Mouse (Mus musculus): ENCODE measurements around the gene Pard3. TPM values are rescaled to one million over a fixed set of nuclear protein-coding genes. Genes with fewer than 3 reads are reported as not detected.

Pard3 gene
- polyA plus RNA-seq (2012; rRNA removed), result 4.5 and 4.6 TPM in 2 replicates
- 4.5 and 4.9 TPM in 2 replicates for polyA plus RNA-seq (2014; fragmentation: Nextera tagmentation; extraction: Ambion mirVana)

DNA sequence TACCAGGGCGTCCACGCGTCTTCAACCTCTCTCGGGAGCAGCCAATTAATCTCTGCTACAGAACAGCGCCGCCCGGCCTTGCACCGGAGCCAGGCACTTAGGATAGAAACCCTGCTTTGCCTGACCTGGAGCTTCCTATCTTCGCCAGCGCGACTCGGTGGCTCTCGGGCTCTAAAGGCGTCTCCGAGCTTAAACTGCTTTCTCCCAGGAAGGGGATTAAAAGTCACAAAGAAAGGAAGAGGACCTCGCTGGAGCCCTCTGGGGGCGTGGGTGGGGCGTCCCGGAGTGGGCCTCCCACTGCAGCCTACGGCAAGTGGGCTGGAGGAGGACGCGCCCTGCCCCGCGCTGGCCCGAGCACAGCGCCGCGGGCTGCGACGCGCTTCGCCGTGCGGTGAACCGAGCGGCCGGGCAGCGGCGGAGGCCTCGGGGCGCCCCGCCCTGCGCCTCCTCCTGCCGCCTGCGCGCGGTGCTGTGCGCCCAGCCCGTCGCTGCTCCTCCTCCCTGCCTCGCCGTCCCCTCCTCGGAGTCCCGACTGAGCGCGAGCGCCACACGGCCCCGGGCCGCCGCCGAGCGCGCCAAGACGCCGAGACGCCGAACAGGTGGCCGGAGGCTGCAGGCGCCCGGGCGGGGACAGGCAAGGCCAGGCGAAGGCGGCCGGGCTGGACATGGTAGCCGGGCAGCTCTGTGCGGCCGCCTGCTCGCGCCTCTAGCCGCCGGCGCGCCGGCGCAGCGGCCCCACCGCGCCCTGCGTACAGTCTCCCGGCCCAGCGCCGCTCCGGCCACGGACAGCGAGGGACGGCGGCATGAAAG lies at the start of gene Pard3:
Gene Pard3 (plus strand): TSS at position 343 of the 810 bp plus-strand sequence.
- DNase-seq (ENCODE audit: low read depth in 3 of 3, low spot score in 3 of 3), result no peak
- WGBS (ENCODE audit: insufficient replicate concordance), result under 1% methylated on average over 96 of the region's 98 CpGs
- no peak for TF ChIP-seq EP300 (IDR thresholded peaks at IDR 0.05; ENCODE audit: low read depth)
- 0 out of 2 replicates have a peak, but pooled peaks have one; percentile 13 for TF ChIP-seq CTCF (IDR thresholded peaks at IDR 0.05; ENCODE audit: low read depth)
- Histone ChIP-seq H3K36me3 (replicated peaks; ENCODE audit: control insufficient read depth, insufficient read depth, low read depth) (no peaks in the 10 kb centered on the region), H3K9me3 (ENCODE audit: control insufficient read depth, low read length) (no peaks in the 10 kb centered on the region), H3K4me3 (ENCODE audit: insufficient read depth in 1 of 2, low read depth in 2 of 2, low read length in 2 of 2) (peak within 1 kb of the TSS; percentile 41 to 53), H3K9ac (replicated peaks) (peak within 1 kb of the TSS; percentile 40), H3K4me2 (ENCODE audit: low read depth) (peak within 1 kb of the TSS; percentile 48), H3K4me1 (replicated peaks; ENCODE audit: control insufficient read depth in 2 of 2, insufficient read depth in 2 of 2, low read length in 1 of 2) (peaks cover 0 to 2% of the 10 kb centered on the region in 2 experiments; a peak in 1 of 4 replicates), H3K27me3 (ENCODE audit: control insufficient read depth, insufficient read depth, low read length) (peaks cover 39% of the 10 kb centered on the region), H3K27ac (no peak within 1 kb of the TSS)
- ATAC-seq (ENCODE audit: insufficient read depth), result peak; percentile 69

GRCm38 (mm10) chr8:127021830-127022229 lies 41.9 kb upstream of the Pard3 start:
- 64% methylated on average over 1 of the region's 1 CpGs for WGBS (ENCODE audit: insufficient replicate concordance)
- ATAC-seq (ENCODE audit: insufficient read depth), result no peak
- no peak for DNase-seq (ENCODE audit: low read depth in 3 of 3, low spot score in 3 of 3)

GRCm38 (mm10) chr8:127025256-127025717 lies 38.4 kb upstream of the Pard3 start:
- Histone ChIP-seq H3K4me1 (replicated peaks; ENCODE audit: control insufficient read depth in 2 of 2, insufficient read depth in 2 of 2, low read length in 1 of 2) (no peaks in the 10 kb centered on the region), H3K4me3 (ENCODE audit: insufficient read depth in 1 of 2, low read depth in 2 of 2, low read length in 2 of 2) (no peak overlapping the region), H3K27me3 (ENCODE audit: control insufficient read depth, insufficient read depth, low read length) (no peaks in the 10 kb centered on the region), H3K4me2 (ENCODE audit: low read depth) (no peak overlapping the region), H3K9ac (replicated peaks) (no peak overlapping the region), H3K27ac (no peak overlapping the region), H3K9me3 (ENCODE audit: control insufficient read depth, low read length) (no peaks in the 10 kb centered on the region), H3K36me3 (replicated peaks; ENCODE audit: control insufficient read depth, insufficient read depth, low read depth) (no peaks in the 10 kb centered on the region)
- TF ChIP-seq EP300 (IDR thresholded peaks at IDR 0.05; ENCODE audit: low read depth), result no peak
- no peak for TF ChIP-seq CTCF (IDR thresholded peaks at IDR 0.05; ENCODE audit: low read depth)
- no peak for ATAC-seq (ENCODE audit: insufficient read depth)
- WGBS (ENCODE audit: insufficient replicate concordance), result 72% methylated on average over 11 of the region's 11 CpGs
- no peak for DNase-seq (ENCODE audit: low read depth in 3 of 3, low spot score in 3 of 3)

More at GRCm38 (mm10) chr8:127021830-127022229, 41.9 kb upstream of the Pard3 start:
- H3K9ac ChIP-seq (replicated peaks), result no peak overlapping the region
- H3K4me2 ChIP-seq (ENCODE audit: low read depth), result no peak overlapping the region
- no peaks in the 10 kb centered on the region for H3K27me3 ChIP-seq (ENCODE audit: control insufficient read depth, insufficient read depth, low read length)
- no peaks in the 10 kb centered on the region for H3K4me1 ChIP-seq (replicated peaks; ENCODE audit: control insufficient read depth in 2 of 2, insufficient read depth in 2 of 2, low read length in 1 of 2)
- no peak overlapping the region for H3K4me3 ChIP-seq (ENCODE audit: insufficient read depth in 1 of 2, low read depth in 2 of 2, low read length in 2 of 2)
- TF ChIP-seq EP300 (IDR thresholded peaks at IDR 0.05; ENCODE audit: low read depth) (no peak), CTCF (IDR thresholded peaks at IDR 0.05; ENCODE audit: low read depth) (no peak)
- no peaks in the 10 kb centered on the region for H3K36me3 ChIP-seq (replicated peaks; ENCODE audit: control insufficient read depth, insufficient read depth, low read depth)
- no peaks in the 10 kb centered on the region for H3K9me3 ChIP-seq (ENCODE audit: control insufficient read depth, low read length)
- H3K27ac ChIP-seq, result no peak overlapping the region

DNA sequence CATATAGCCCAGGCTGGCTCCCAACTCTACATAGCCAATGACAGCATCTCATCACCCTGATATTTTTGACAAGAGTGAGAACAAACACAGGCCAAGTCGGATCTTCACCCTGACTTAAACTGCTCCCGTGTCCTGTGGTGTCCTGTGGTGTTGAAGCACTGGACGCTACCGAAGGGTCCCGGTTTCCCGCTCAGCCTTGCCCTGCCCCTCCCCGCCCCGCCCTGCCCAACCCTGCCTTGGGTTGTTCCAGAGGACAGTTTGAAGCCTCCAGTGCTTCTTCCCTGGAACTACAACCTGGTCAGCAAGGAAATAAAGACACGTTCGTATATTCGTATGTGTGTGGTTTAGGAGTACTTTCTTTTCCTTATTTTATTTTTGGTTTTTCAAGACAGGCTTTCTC lies 37.9 kb upstream of the Pard3 start:
- H3K4me2 ChIP-seq (ENCODE audit: low read depth), result no peak overlapping the region

GRCm38 (mm10) chr8:127031476-127031875 lies 32.2 kb upstream of the Pard3 start:
- TF ChIP-seq CTCF (IDR thresholded peaks at IDR 0.05; ENCODE audit: low read depth), result no peak
- TF ChIP-seq EP300 (IDR thresholded peaks at IDR 0.05; ENCODE audit: low read depth), result no peak

More for the DNA sequence above, 37.9 kb upstream of the Pard3 start:
- Histone ChIP-seq H3K27me3 (ENCODE audit: control insufficient read depth, insufficient read depth, low read length) (no peaks in the 10 kb centered on the region), H3K4me3 (ENCODE audit: insufficient read depth in 1 of 2, low read depth in 2 of 2, low read length in 2 of 2) (no peak overlapping the region), H3K9me3 (ENCODE audit: control insufficient read depth, low read length) (no peaks in the 10 kb centered on the region), H3K9ac (replicated peaks) (no peak overlapping the region), H3K36me3 (replicated peaks; ENCODE audit: control insufficient read depth, insufficient read depth, low read depth) (no peaks in the 10 kb centered on the region), H3K4me1 (replicated peaks; ENCODE audit: control insufficient read depth in 2 of 2, insufficient read depth in 2 of 2, low read length in 1 of 2) (no peaks in the 10 kb centered on the region), H3K27ac (no peak overlapping the region)
- WGBS (ENCODE audit: insufficient replicate concordance), result 53% methylated on average over 11 of the region's 11 CpGs
- DNase-seq (ENCODE audit: low read depth in 3 of 3, low spot score in 3 of 3) (no peak), ATAC-seq (ENCODE audit: insufficient read depth) (no peak)
- no peak for TF ChIP-seq CTCF (IDR thresholded peaks at IDR 0.05; ENCODE audit: low read depth)
- no peak for TF ChIP-seq EP300 (IDR thresholded peaks at IDR 0.05; ENCODE audit: low read depth)

More at GRCm38 (mm10) chr8:127031476-127031875, 32.2 kb upstream of the Pard3 start:
- ATAC-seq (ENCODE audit: insufficient read depth) (no peak), DNase-seq (ENCODE audit: low read depth in 3 of 3, low spot score in 3 of 3) (no peak)
- no peak overlapping the region for H3K4me2 ChIP-seq (ENCODE audit: low read depth)
- 63% methylated on average over 5 of the region's 5 CpGs for WGBS (ENCODE audit: insufficient replicate concordance)
- no peaks in the 10 kb centered on the region for H3K36me3 ChIP-seq (replicated peaks; ENCODE audit: control insufficient read depth, insufficient read depth, low read depth)
- no peak overlapping the region for H3K27ac ChIP-seq
- no peak overlapping the region for H3K9ac ChIP-seq (replicated peaks)
- no peaks in the 10 kb centered on the region for H3K4me1 ChIP-seq (replicated peaks; ENCODE audit: control insufficient read depth in 2 of 2, insufficient read depth in 2 of 2, low read length in 1 of 2)
- H3K4me3 ChIP-seq (ENCODE audit: insufficient read depth in 1 of 2, low read depth in 2 of 2, low read length in 2 of 2), result no peak overlapping the region
- H3K9me3 ChIP-seq (ENCODE audit: control insufficient read depth, low read length), result no peaks in the 10 kb centered on the region
- H3K27me3 ChIP-seq (ENCODE audit: control insufficient read depth, insufficient read depth, low read length), result no peaks in the 10 kb centered on the region
